Mouse (Mus musculus): ENCODE data around the gene Ncoa5. TPM values are rescaled to one million over a fixed set of nuclear protein-coding genes. Genes with fewer than 3 reads are reported as not detected.

The Ncoa5 gene
- total and polyA plus RNA-seq, 3 experiments, result 41.8 to 50.0 (median 45.7) TPM

DNA sequence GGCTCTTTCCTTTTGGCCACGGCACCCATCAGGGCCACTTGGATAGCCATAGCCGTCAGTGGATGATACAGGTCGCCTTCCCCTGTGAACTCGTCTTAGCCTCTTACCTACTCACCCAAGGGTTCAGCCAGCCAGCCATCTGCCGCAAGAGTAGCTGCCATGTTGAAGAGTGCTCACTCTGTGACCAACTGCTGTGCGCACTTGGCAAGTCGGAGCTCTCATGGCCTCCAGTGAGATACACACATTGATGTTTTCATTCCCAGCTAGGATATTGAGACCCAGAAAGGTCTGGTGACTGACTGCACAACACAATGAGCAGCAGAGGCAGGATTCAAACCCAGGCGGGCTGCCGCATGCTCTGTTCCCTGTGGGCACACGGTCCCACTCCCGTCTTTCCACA, 40.5 kb downstream of the Ncoa5 start:
- Histone ChIP-seq H3K27me3 (ENCODE audit: insufficient read depth, low read length) (peaks cover 15% of the 10 kb centered on the region; the same call in 1 of the 2 replicates), H3K36me3 (replicated peaks) (peaks cover 49% of the 10 kb centered on the region), H3K4me1 (ENCODE audit: insufficient read depth, low read depth, low read length) (peaks cover 6% of the 10 kb centered on the region; the same call in 1 of the 2 replicates), H3K9me3 (replicated peaks) (no peaks in the 10 kb centered on the region), H3K4me3 (ENCODE audit: low read depth, low read length) (no peak overlapping the region)
- TF ChIP-seq POLR2AphosphoS5 (IDR thresholded peaks at IDR 0.05; ENCODE audit: insufficient replicate concordance, low read depth, low read length) (no peak), CTCF (IDR thresholded peaks at IDR 0.05; ENCODE audit: low read depth, low read length) (no peak), TAL1 (conservative IDR thresholded peaks at IDR 0.05; ENCODE audit: low read depth, low read length) (no peak), GATA1 (IDR thresholded peaks at IDR 0.05; ENCODE audit: borderline replicate concordance, low read length) (no peak)
- DNase-seq (ENCODE audit: low spot score) (no peak), ATAC-seq (ENCODE audit: extremely low read depth, insufficient number of reproducible peaks, low FRiP score, poor library complexity, severe bottlenecking) (no peak)

DNA sequence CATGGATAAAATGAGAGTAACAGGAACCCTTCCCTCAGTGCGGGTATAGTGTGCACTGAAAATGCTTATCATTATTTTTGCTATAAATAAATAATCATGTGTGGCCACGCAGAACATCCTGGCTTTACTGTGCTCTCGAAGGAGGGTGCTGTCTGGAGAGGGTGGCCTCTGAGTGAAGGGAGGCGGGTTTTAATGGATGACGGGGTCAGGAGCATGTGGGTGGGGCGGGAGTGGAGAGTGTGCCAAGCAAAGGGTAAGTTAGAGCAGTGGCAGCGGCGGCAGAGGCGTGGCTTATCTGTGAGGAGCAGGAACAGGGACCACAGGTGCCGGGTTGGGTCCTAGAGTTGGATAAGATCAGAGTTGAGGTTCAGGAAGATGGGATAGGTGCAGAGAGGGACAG, 42.9 kb downstream of the Ncoa5 start:
- H3K9me3 ChIP-seq (replicated peaks), result no peaks in the 10 kb centered on the region
- peaks cover 15% of the 10 kb centered on the region; the same call in 1 of the 2 replicates for H3K27me3 ChIP-seq (ENCODE audit: insufficient read depth, low read length)
- TF ChIP-seq CTCF (IDR thresholded peaks at IDR 0.05; ENCODE audit: low read depth, low read length) (no peak), POLR2AphosphoS5 (IDR thresholded peaks at IDR 0.05; ENCODE audit: insufficient replicate concordance, low read depth, low read length) (no peak), GATA1 (IDR thresholded peaks at IDR 0.05; ENCODE audit: borderline replicate concordance, low read length) (no peak), GATA2 (IDR thresholded peaks at IDR 0.05; ENCODE audit: borderline replicate concordance, low read depth, low read length) (no peak), TAL1 (conservative IDR thresholded peaks at IDR 0.05; ENCODE audit: low read depth, low read length) (no peak)
- no peak for DNase-seq (ENCODE audit: low spot score)
- peaks cover 6% of the 10 kb centered on the region for H3K4me1 ChIP-seq (ENCODE audit: insufficient read depth, low read depth, low read length)
- H3K36me3 ChIP-seq (replicated peaks), result peaks cover 25% of the 10 kb centered on the region
- H3K4me3 ChIP-seq (ENCODE audit: low read depth, low read length), result no peak overlapping the region
- ATAC-seq (ENCODE audit: extremely low read depth, insufficient number of reproducible peaks, low FRiP score, poor library complexity, severe bottlenecking), result no peak

DNA sequence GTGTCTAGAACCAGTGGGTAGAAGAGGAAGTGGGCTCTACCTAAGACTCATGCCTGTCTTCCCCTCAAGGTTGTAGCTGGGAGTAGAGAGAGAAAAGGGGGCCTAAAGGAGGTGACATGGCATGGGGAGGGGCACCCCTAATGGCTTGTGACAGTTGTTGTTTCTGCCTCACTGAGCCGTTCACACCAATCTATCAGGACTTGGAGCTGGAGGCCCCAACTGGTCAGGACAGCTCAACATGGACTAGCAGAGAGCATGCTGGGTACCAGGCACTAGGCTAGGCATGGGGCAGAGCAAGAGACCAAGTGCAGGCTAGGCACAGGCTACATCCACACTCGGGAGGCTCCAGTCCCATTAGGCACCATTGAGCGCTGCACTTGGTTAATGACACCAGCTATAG, 43.6 kb downstream of the Ncoa5 start:
- H3K36me3 ChIP-seq (replicated peaks), result peaks cover 19% of the 10 kb centered on the region
- TF ChIP-seq CTCF (IDR thresholded peaks at IDR 0.05; ENCODE audit: low read depth, low read length), result no peak
- TF ChIP-seq TAL1 (conservative IDR thresholded peaks at IDR 0.05; ENCODE audit: low read depth, low read length), result no peak
- no peak for TF ChIP-seq GATA2 (IDR thresholded peaks at IDR 0.05; ENCODE audit: borderline replicate concordance, low read depth, low read length)
- no peak for TF ChIP-seq GATA1 (IDR thresholded peaks at IDR 0.05; ENCODE audit: borderline replicate concordance, low read length)
- TF ChIP-seq POLR2AphosphoS5 (IDR thresholded peaks at IDR 0.05; ENCODE audit: insufficient replicate concordance, low read depth, low read length), result no peak
- peaks cover 15% of the 10 kb centered on the region; the same call in 1 of the 2 replicates for H3K27me3 ChIP-seq (ENCODE audit: insufficient read depth, low read length)
- DNase-seq (ENCODE audit: low spot score) (no peak), ATAC-seq (ENCODE audit: extremely low read depth, insufficient number of reproducible peaks, low FRiP score, poor library complexity, severe bottlenecking) (no peak)
- H3K4me3 ChIP-seq (ENCODE audit: low read depth, low read length), result no peak overlapping the region; the same call in 1 of the 2 replicates
- H3K4me1 ChIP-seq (ENCODE audit: insufficient read depth, low read depth, low read length), result peaks cover 6% of the 10 kb centered on the region
- no peaks in the 10 kb centered on the region for H3K9me3 ChIP-seq (replicated peaks)

DNA sequence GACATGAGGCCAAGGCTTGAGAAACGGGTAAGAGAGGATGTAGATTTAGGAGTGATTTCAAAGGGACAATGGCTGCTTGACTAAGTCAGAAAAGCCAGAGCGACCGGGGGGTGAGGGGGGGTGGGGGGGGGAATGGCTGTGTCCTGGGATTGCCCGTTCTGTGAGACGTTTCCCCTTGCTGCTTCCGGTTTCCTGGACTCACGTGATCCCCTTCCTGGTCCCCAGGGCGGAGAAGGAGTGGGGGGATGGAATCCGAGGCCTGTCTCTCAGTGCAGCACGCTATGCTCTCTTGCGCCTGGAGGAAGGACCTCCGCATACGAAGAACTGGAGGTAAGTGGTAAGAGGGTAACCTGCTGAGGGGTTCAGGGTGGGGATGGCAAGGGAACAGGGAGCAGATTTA, 45.9 kb downstream of the Ncoa5 start:
- ATAC-seq (ENCODE audit: extremely low read depth, insufficient number of reproducible peaks, low FRiP score, poor library complexity, severe bottlenecking), result no peak
- Histone ChIP-seq H3K27me3 (ENCODE audit: insufficient read depth, low read length) (peaks cover 15% of the 10 kb centered on the region; the same call in 1 of the 2 replicates), H3K9me3 (replicated peaks) (no peaks in the 10 kb centered on the region)

DNA sequence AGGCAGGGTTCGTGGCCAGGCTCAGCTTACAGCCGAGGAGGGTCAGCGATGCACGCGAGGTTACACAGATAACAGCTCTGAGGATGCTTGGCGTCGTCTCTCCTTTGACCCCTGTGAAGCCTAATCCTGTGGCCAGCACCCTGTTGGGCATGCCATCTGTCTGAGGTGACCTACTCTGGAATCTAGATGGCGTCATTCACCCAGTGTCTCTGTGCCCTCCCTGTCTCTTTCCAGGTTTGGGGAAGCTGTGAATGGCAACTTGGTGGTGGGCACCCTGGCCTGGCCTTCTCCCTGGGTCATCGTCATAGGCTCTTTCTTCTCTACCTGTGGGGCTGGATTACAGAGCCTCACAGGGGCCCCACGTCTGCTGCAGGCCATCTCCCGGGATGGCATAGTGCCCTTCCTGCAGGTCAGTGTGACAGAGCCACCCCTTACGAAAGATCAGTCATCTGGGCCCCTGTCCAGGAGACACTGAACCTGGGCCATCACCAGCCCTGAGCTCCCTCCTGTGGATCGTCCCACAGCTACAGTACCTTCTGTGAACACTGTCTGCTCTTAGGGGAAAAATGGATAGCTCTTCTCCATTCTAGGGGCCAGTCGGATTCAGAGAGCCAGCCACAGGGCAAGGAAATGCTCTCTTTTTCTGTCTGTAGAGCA, 48.2 kb downstream of the Ncoa5 start:
- Histone ChIP-seq H3K27me3 (ENCODE audit: insufficient read depth, low read length) (peaks cover 7% of the 10 kb centered on the region; the same call in 1 of the 2 replicates), H3K36me3 (replicated peaks) (no peaks in the 10 kb centered on the region), H3K4me3 (ENCODE audit: low read depth, low read length) (no peak overlapping the region), H3K4me1 (ENCODE audit: insufficient read depth, low read depth, low read length) (no peaks in the 10 kb centered on the region; the same call in 1 of the 2 replicates), H3K9me3 (replicated peaks) (no peaks in the 10 kb centered on the region)
- ATAC-seq (ENCODE audit: extremely low read depth, insufficient number of reproducible peaks, low FRiP score, poor library complexity, severe bottlenecking) (no peak), DNase-seq (ENCODE audit: low spot score) (no peak)
- no peak for TF ChIP-seq GATA2 (IDR thresholded peaks at IDR 0.05; ENCODE audit: borderline replicate concordance, low read depth, low read length)
- no peak for TF ChIP-seq POLR2AphosphoS5 (IDR thresholded peaks at IDR 0.05; ENCODE audit: insufficient replicate concordance, low read depth, low read length)
- no peak for TF ChIP-seq TAL1 (conservative IDR thresholded peaks at IDR 0.05; ENCODE audit: low read depth, low read length)
- no peak for TF ChIP-seq GATA1 (IDR thresholded peaks at IDR 0.05; ENCODE audit: borderline replicate concordance, low read length)
- TF ChIP-seq CTCF (IDR thresholded peaks at IDR 0.05; ENCODE audit: low read depth, low read length), result no peak

More for the DNA sequence above, 45.9 kb downstream of the Ncoa5 start:
- Histone ChIP-seq H3K4me1 (ENCODE audit: insufficient read depth, low read depth, low read length) (peaks cover 6% of the 10 kb centered on the region), H3K36me3 (replicated peaks) (peaks cover 3% of the 10 kb centered on the region), H3K4me3 (ENCODE audit: low read depth, low read length) (no peak overlapping the region)
- no peak for DNase-seq (ENCODE audit: low spot score)
- no peak for TF ChIP-seq CTCF (IDR thresholded peaks at IDR 0.05; ENCODE audit: low read depth, low read length)
- TF ChIP-seq GATA1 (IDR thresholded peaks at IDR 0.05; ENCODE audit: borderline replicate concordance, low read length), result no peak
- no peak for TF ChIP-seq POLR2AphosphoS5 (IDR thresholded peaks at IDR 0.05; ENCODE audit: insufficient replicate concordance, low read depth, low read length)
- TF ChIP-seq GATA2 (IDR thresholded peaks at IDR 0.05; ENCODE audit: borderline replicate concordance, low read depth, low read length), result no peak
- TF ChIP-seq TAL1 (conservative IDR thresholded peaks at IDR 0.05; ENCODE audit: low read depth, low read length), result no peak

DNA sequence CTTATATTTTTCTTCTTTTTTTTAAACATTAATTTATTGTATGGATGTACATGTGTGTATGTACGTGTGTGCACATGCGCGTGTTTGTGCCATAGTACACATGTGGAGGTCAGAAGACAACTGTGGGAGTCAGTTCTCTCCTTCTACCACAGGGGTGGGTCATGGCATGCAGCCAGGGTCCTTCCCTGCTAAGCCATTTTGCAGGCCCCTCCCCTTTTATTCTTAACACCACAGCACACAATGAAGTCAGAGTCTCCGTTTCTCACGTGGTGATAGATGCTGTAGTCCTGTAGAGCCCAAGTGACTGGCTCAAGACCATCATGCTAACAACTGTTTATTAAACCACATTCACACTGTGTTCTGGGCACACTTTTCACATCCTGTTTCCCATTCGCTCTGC, 48.7 kb downstream of the Ncoa5 start:
- H3K36me3 ChIP-seq (replicated peaks), result no peaks in the 10 kb centered on the region
- peaks cover 3% of the 10 kb centered on the region; the same call in 1 of the 2 replicates for H3K27me3 ChIP-seq (ENCODE audit: insufficient read depth, low read length)
- DNase-seq (ENCODE audit: low spot score), result no peak
- no peak for ATAC-seq (ENCODE audit: extremely low read depth, insufficient number of reproducible peaks, low FRiP score, poor library complexity, severe bottlenecking)
- no peak overlapping the region for H3K4me3 ChIP-seq (ENCODE audit: low read depth, low read length)
- H3K4me1 ChIP-seq (ENCODE audit: insufficient read depth, low read depth, low read length), result no peaks in the 10 kb centered on the region; the same call in 1 of the 2 replicates
- H3K9me3 ChIP-seq (replicated peaks), result no peaks in the 10 kb centered on the region
- TF ChIP-seq CTCF (IDR thresholded peaks at IDR 0.05; ENCODE audit: low read depth, low read length) (no peak), TAL1 (conservative IDR thresholded peaks at IDR 0.05; ENCODE audit: low read depth, low read length) (no peak), POLR2AphosphoS5 (IDR thresholded peaks at IDR 0.05; ENCODE audit: insufficient replicate concordance, low read depth, low read length) (no peak), GATA2 (IDR thresholded peaks at IDR 0.05; ENCODE audit: borderline replicate concordance, low read depth, low read length) (no peak), GATA1 (IDR thresholded peaks at IDR 0.05; ENCODE audit: borderline replicate concordance, low read length) (no peak)

All from G1E (cell line).